Mouse (Mus musculus) C2C12 (cell line): ENCODE data around the gene Sec31b. TPM values are rescaled to one million over a fixed set of nuclear protein-coding genes. Genes with fewer than 3 reads are reported as not detected.

ENCODE experiments used
- H3K27me3 ChIP-seq: one replicate; pipeline ENCODE4 v1.6.1; 2011; ENCODE audit not compliant: control insufficient read depth, insufficient read depth, insufficient read length
- H3K36me3 ChIP-seq: one replicate; pipeline ENCODE4 v1.6.1; 2011; ENCODE audit not compliant: control insufficient read depth, insufficient read depth
- H3K4me3 ChIP-seq: one replicate; pipeline ENCODE4 v1.5.1; 2011; ENCODE audit warnings: mild to moderate bottlenecking, control low read depth; ENCODE audit not compliant: poor library complexity, insufficient read depth, severe bottlenecking
- H3K79me2 ChIP-seq: one replicate; pipeline ENCODE4 v1.6.1; 2011; ENCODE audit not compliant: control insufficient read depth, insufficient read depth
- H3K79me3 ChIP-seq: one replicate; pipeline ENCODE4 v1.6.1; 2011; ENCODE audit warnings: low read depth, control low read depth
- H3ac ChIP-seq: one replicate; pipeline ENCODE3; 2011; ENCODE audit warnings: low read depth; ENCODE audit not compliant: control insufficient read depth, insufficient read length
- CEBPB ChIP-seq: IDR thresholded peaks from one replicate; pipeline ENCODE4 v1.6.1; 2011; ENCODE audit warnings: low read depth, mild to moderate bottlenecking, control low read depth, moderate library complexity
- CTCF ChIP-seq: IDR thresholded peaks from one replicate; pipeline ENCODE4 v1.5.1; 2011; ENCODE audit not compliant: control insufficient read depth, insufficient read depth, insufficient read length
- FOSL1 ChIP-seq: IDR thresholded peaks from one replicate; pipeline ENCODE4 v1.8.0; 2011; ENCODE audit warnings: mild to moderate bottlenecking, low read length; ENCODE audit not compliant: poor library complexity, insufficient read depth, severe bottlenecking
- MAX ChIP-seq: IDR thresholded peaks from one replicate; pipeline ENCODE4 v1.6.1; 2011; ENCODE audit warnings: mild to moderate bottlenecking, control low read depth
- MYOD1 ChIP-seq: IDR thresholded peaks from one replicate; pipeline ENCODE4 v1.6.1; 2011; ENCODE audit warnings: low read depth; ENCODE audit not compliant: control insufficient read depth, insufficient read length
- MYOG ChIP-seq: IDR thresholded peaks from one replicate; pipeline ENCODE4 v1.6.1; 2011; ENCODE audit not compliant: control insufficient read depth, insufficient read length; ENCODE audit errors: extremely low read depth
- USF1 ChIP-seq: IDR thresholded peaks from one replicate; pipeline ENCODE4 v1.6.1; 2011; ENCODE audit warnings: low read depth, mild to moderate bottlenecking, control low read depth, moderate library complexity
- polyA plus RNA-seq: library from polyadenylated mRNA; unstranded; fragments of >200 nt; fragmentation: generic; extraction: Trizol; gene quantifications from one replicate; pipeline ENCODE4 v1.2.1, GENCODE M21; 2012; ENCODE audit warnings: missing spikeins

Gene Sec31b
- polyA plus RNA-seq, 1 experiment, result 0.01 TPM

DNA sequence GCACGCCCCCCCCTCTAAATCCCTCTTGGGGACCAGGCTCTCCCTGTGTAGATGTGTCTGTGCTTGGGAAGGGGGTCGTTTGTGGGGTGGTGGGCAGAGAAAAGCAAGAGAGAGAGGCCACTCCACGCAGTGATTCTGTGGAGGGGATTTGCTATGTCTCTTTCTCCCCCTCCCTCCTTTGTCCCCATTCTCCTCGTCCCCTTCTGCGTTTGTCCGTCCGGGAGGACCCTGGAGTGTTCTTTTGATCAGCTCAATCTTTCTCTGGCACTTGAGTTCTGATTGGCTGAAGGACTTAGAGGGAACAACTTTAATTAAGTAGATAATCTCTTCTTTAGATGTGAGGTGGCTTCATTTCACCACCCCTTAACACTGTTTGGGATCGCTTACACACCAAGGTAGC is 52.5 kb downstream of the Sec31b start, which contains the start of gene Wnt8b:
TSS of gene Wnt8b (plus strand) at position 345 of the 400 bp plus-strand sequence.
- TF ChIP-seq FOSL1, result no peak
- no peak for TF ChIP-seq USF1
- no peak for TF ChIP-seq MYOD1
- no peak for TF ChIP-seq MAX
- no peak for TF ChIP-seq CEBPB
- TF ChIP-seq CTCF, result no peak
- TF ChIP-seq MYOG, result no peak
- H3K27me3 ChIP-seq, result peaks cover 41% of the 10 kb centered on the region
- no peaks in the 10 kb centered on the region for H3K79me3 ChIP-seq
- H3K36me3 ChIP-seq, result no peaks in the 10 kb centered on the region
- H3K79me2 ChIP-seq, result no peaks in the 10 kb centered on the region
- H3ac ChIP-seq, result no peak within 1 kb of the TSS
- H3K4me3 ChIP-seq, result no peak within 1 kb of the TSS

DNA sequence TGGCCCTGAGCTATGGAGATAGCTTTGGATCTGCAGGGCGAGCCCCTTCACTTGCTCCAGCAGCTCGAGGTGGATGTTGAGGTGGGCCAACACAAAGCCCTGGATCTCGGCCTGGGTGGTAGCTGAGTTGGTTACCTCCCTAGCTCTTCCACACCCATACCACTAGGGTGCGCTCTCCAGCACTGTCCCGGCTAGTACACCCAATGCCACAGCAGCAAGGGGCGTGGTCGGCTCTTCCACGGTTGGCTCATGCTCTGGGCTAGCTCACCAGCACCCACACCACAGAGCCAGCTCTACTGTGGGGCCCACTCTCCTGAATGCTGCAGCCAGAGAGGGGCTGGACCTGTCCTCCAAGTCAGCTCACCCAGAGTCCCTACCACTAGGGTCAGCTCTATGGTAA is 58.4 kb downstream of the Sec31b start:
- TF ChIP-seq CTCF, result peak; percentile 85
- no peak for TF ChIP-seq MYOD1
- TF ChIP-seq USF1, result no peak
- Histone ChIP-seq H3K4me3 (no peak overlapping the region), H3K79me2 (no peaks in the 10 kb centered on the region), H3K79me3 (no peaks in the 10 kb centered on the region), H3ac (no peak overlapping the region), H3K36me3 (no peaks in the 10 kb centered on the region), H3K27me3 (peaks cover 7% of the 10 kb centered on the region)

DNA sequence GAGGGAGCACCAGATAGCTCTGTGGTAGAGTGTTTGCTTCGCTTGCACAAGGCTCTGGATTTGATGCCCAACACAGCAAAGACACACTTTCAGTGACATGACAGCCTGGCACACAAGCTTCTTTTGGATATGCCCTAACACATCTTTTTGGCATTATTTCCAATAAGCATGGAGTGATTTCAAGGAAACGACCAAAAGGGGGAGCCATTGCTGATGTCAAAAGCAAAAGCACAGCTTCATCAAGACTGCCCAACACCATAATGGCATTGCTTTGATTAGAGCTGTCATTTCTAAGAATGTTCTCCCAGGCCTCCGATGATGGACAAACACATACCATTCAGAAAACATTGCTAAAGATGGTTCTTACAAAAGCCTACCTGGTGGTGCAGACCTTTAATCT is 69.1 kb downstream of the Sec31b start:
- Histone ChIP-seq H3K79me2 (no peaks in the 10 kb centered on the region), H3K79me3 (no peaks in the 10 kb centered on the region), H3K4me3 (no peak overlapping the region), H3K27me3 (peaks cover 33% of the 10 kb centered on the region), H3ac (no peak overlapping the region), H3K36me3 (no peaks in the 10 kb centered on the region)
- TF ChIP-seq CTCF, result no peak
- TF ChIP-seq MAX, result no peak
- TF ChIP-seq USF1, result no peak
- no peak for TF ChIP-seq MYOG
- TF ChIP-seq FOSL1, result no peak
- no peak for TF ChIP-seq CEBPB
- TF ChIP-seq MYOD1, result no peak

DNA sequence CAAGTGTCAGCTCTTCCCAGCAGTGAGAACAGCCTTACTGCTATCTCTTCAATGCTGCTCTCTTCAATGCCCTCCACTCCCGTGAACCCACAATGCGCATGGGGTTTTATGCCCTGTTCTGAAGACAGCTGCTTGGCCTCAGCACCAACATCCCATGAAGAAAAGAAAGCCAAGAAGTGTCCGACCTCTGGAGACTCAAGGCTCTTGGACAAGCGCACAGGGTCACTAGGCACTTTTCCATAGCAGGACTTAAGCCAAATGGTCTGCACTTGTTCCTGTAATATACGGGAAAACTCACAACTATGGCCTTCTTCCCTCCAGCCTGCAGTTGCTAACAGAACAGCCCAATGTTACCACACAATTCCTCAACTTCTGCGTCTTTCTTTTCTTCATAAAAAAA is 70.4 kb downstream of the Sec31b start:
- peaks cover 31% of the 10 kb centered on the region for H3K27me3 ChIP-seq

DNA sequence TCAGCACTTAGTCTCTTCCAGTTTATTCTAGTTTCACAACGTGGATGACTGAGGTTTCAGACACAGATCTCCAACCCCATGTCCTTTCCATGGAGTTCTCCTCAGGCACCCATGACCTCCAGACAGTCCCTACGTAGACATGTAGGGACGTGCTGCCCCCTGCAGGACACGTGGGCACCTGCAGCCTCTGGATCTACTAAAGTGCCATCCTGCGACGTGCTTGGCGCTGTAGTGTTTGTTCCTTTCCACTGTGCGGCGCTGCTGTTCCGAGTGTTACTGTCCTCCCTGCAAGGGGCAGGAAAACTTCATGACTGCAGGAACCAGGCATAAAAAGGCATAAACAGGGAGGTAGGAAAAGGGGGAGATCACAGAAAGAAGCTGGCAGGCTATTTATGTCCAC is 71.5 kb downstream of the Sec31b start:
- TF ChIP-seq CEBPB (no peak), CTCF (peak; percentile 94)
- Histone ChIP-seq H3K36me3 (no peaks in the 10 kb centered on the region), H3ac (no peak overlapping the region), H3K4me3 (no peak overlapping the region), H3K79me3 (no peaks in the 10 kb centered on the region), H3K79me2 (no peaks in the 10 kb centered on the region), H3K27me3 (peaks cover 31% of the 10 kb centered on the region)

More for the DNA sequence above, 70.4 kb downstream of the Sec31b start:
- no peak overlapping the region for H3ac ChIP-seq
- no peaks in the 10 kb centered on the region for H3K79me2 ChIP-seq
- TF ChIP-seq CEBPB (no peak), MYOD1 (no peak), MYOG (no peak), USF1 (no peak)
- H3K4me3 ChIP-seq, result no peak overlapping the region
- no peaks in the 10 kb centered on the region for H3K36me3 ChIP-seq
- no peaks in the 10 kb centered on the region for H3K79me3 ChIP-seq

Other genes with a start within 250 kb of the Sec31b start
- gene Scd4, start 212.8 kb downstream of the Sec31b start, polyA plus RNA-seq, result 0.05 TPM
- 47.1 TPM for gene Scd1, start 138.0 kb downstream of the Sec31b start, polyA plus RNA-seq
- gene Wnt8b, start 52.4 kb downstream of the Sec31b start, polyA plus RNA-seq, result not detected
- gene Gm20538, start 7.0 kb upstream of the Sec31b start, polyA plus RNA-seq, result not detected
- gene Ndufb8, start 9.6 kb upstream of the Sec31b start, polyA plus RNA-seq, result 473 TPM
- gene Hif1an, start 17.0 kb upstream of the Sec31b start, polyA plus RNA-seq, result 13.5 TPM
- not detected for gene Pax2, start 210.2 kb upstream of the Sec31b start, polyA plus RNA-seq